Mouse (Mus musculus) neural tube, embryonic 14.5 days (tissue): ENCODE measurements at regions not wholly inside any gene's neighbourhood (a gene's known extent, or its start where the extent isn't known, plus 50 kb on each side); places are given as distances from the start of the nearest gene placed in this dataset.

Source experiments
- ATAC-seq: fragments of 200-750 bp; cut with Nextera tagmentation; 2 replicates; pipeline ENCODE4 v1.8.0; 2017; ENCODE audit warnings: low read depth, mild to moderate bottlenecking, moderate TSS enrichment, moderate library complexity
- H3K27ac ChIP-seq: fragments of 300-500 bp; sonication (generic); 2 replicates; pipeline ENCODE4 v1.5.1; 2014; ENCODE audit warnings: low read depth, mild to moderate bottlenecking, control low read depth, low read length, moderate library complexity, mixed read lengths
- H3K27me3 ChIP-seq: fragments of 300-500 bp; sonication (generic); 2 replicates; pipeline ENCODE4 v1.6.1; 2014; ENCODE audit warnings: low read length; ENCODE audit not compliant: control insufficient read depth, insufficient read depth
- H3K36me3 ChIP-seq: fragments of 300-500 bp; sonication (generic); 2 replicates; pipeline ENCODE4 v1.6.1; 2014; ENCODE audit warnings: low read length, mixed read lengths; ENCODE audit not compliant: control insufficient read depth, insufficient read depth
- H3K4me1 ChIP-seq: fragments of 300-500 bp; sonication (generic); 2 replicates; pipeline ENCODE4 v1.6.1; 2014; ENCODE audit warnings: low read length; ENCODE audit not compliant: control insufficient read depth, insufficient read depth
- H3K4me2 ChIP-seq: fragments of 300-500 bp; sonication (generic); 2 replicates; pipeline ENCODE4 v1.6.1; 2014; ENCODE audit warnings: mild to moderate bottlenecking, low read depth, low read length, control low read depth
- H3K4me3 ChIP-seq: fragments of 300-500 bp; sonication (generic); 2 replicates; pipeline ENCODE4 v1.5.1; 2014; ENCODE audit warnings: low read depth, low read length, control low read depth, mixed read lengths
- H3K9ac ChIP-seq: fragments of 300-500 bp; sonication (generic); replicated peaks from 2 replicates; pipeline ENCODE4 v1.6.1; 2014; ENCODE audit warnings: low read depth, mild to moderate bottlenecking, control low read depth, low read length, mixed read lengths
- H3K9me3 ChIP-seq: fragments of 300-500 bp; sonication (generic); 2 replicates; pipeline ENCODE4 v1.6.1; 2016; ENCODE audit warnings: low read length; ENCODE audit not compliant: control insufficient read depth
- WGBS: fragments of 180-500 bp; shearing (Covaris S2); extraction: QIAGEN DNeasy Blood & Tissue Kit; methylation state at CpG from one replicate; pipeline ENCODE4 v1.1.7; 2014; 5-methylcytosine and 5-hydroxymethylcytosine counted together

GRCm38 (mm10) chr13:37468304-37469178 lies 123.5 kb downstream of the Ly86 start:
- WGBS, result 36% methylated on average over 17 of the region's 17 CpGs
- peaks cover 3% of the 10 kb centered on the region; the same call in 1 of the 2 replicates for H3K4me1 ChIP-seq
- no peaks in the 10 kb centered on the region; the same call in 1 of the 2 replicates for H3K27me3 ChIP-seq
- H3K4me2 ChIP-seq, result peak overlapping the region; percentile 4; the same call in 1 of the 2 replicates
- 0 out of 2 replicates have a peak overlapping the region, but pooled peaks have one; percentile 11 for H3K9ac ChIP-seq
- H3K4me3 ChIP-seq, result no peak overlapping the region
- no peaks in the 10 kb centered on the region for H3K36me3 ChIP-seq
- ATAC-seq, result peak; percentile 25; the same call in 1 of the 2 replicates
- no peaks in the 10 kb centered on the region for H3K9me3 ChIP-seq
- H3K27ac ChIP-seq, result no peak overlapping the region

GRCm38 (mm10) chr13:37470230-37470907 lies 125.4 kb downstream of the Ly86 start:
- H3K4me2 ChIP-seq, result no peak overlapping the region
- ATAC-seq, result 0 out of 2 replicates have a peak, but pooled peaks have one; percentile 41
- no peak overlapping the region for H3K4me3 ChIP-seq
- peaks cover 3% of the 10 kb centered on the region; the same call in 1 of the 2 replicates for H3K4me1 ChIP-seq
- H3K27me3 ChIP-seq, result no peaks in the 10 kb centered on the region; the same call in 1 of the 2 replicates
- no peaks in the 10 kb centered on the region for H3K36me3 ChIP-seq
- H3K9me3 ChIP-seq, result no peaks in the 10 kb centered on the region
- H3K9ac ChIP-seq, result no peak overlapping the region
- H3K27ac ChIP-seq, result no peak overlapping the region
- 35% methylated on average over 11 of the region's 11 CpGs for WGBS

- WGBS, result 50% methylated on average over 1 of the region's 1 CpGs
- no peaks in the 10 kb centered on the region for H3K36me3 ChIP-seq
- ATAC-seq, result no peak
Measured at GRCm38 (mm10) chr13:37473359-37473758, 128.4 kb downstream of the Ly86 start.

GRCm38 (mm10) chr13:37475804-37476203 lies 130.8 kb downstream of the Ly86 start:
- no peak for ATAC-seq
- H3K27ac ChIP-seq, result no peak overlapping the region
- WGBS, result 79% methylated on average over 3 of the region's 3 CpGs
- H3K9me3 ChIP-seq, result no peaks in the 10 kb centered on the region
- H3K4me1 ChIP-seq, result 0 out of 2 replicates have a peak, but pooled peaks cover 4% of the 10 kb centered on the region
- no peaks in the 10 kb centered on the region for H3K36me3 ChIP-seq
- no peaks in the 10 kb centered on the region for H3K27me3 ChIP-seq
- no peak overlapping the region for H3K4me2 ChIP-seq
- no peak overlapping the region for H3K9ac ChIP-seq
- H3K4me3 ChIP-seq, result no peak overlapping the region

More at GRCm38 (mm10) chr13:37473359-37473758, 128.4 kb downstream of the Ly86 start:
- H3K27me3 ChIP-seq, result no peaks in the 10 kb centered on the region
- no peak overlapping the region for H3K27ac ChIP-seq
- no peak overlapping the region for H3K9ac ChIP-seq
- H3K9me3 ChIP-seq, result no peaks in the 10 kb centered on the region
- H3K4me1 ChIP-seq, result peaks cover 4% of the 10 kb centered on the region; the same call in 1 of the 2 replicates
- H3K4me2 ChIP-seq, result no peak overlapping the region
- H3K4me3 ChIP-seq, result no peak overlapping the region

- no peaks in the 10 kb centered on the region for H3K27me3 ChIP-seq
- H3K4me2 ChIP-seq, result no peak overlapping the region
- 72% methylated on average over 13 of the region's 13 CpGs for WGBS
- no peaks in the 10 kb centered on the region for H3K9me3 ChIP-seq
- no peak overlapping the region for H3K9ac ChIP-seq
- H3K4me1 ChIP-seq, result 0 out of 2 replicates have a peak, but pooled peaks cover 4% of the 10 kb centered on the region
- ATAC-seq, result no peak
- H3K27ac ChIP-seq, result no peak overlapping the region
- no peaks in the 10 kb centered on the region for H3K36me3 ChIP-seq
- H3K4me3 ChIP-seq, result no peak overlapping the region
Measured at GRCm38 (mm10) chr13:37476256-37477053, 131.4 kb downstream of the Ly86 start.

- Histone ChIP-seq H3K27me3 (no peaks in the 10 kb centered on the region), H3K9me3 (no peaks in the 10 kb centered on the region), H3K4me1 (0 out of 2 replicates have a peak, but pooled peaks cover 4% of the 10 kb centered on the region), H3K27ac (no peak overlapping the region), H3K36me3 (no peaks in the 10 kb centered on the region), H3K4me3 (no peak overlapping the region), H3K4me2 (peak overlapping the region; percentile 41), H3K9ac (no peak overlapping the region)
- 24% methylated on average over 6 of the region's 6 CpGs for WGBS
- no peak for ATAC-seq
Measured at GRCm38 (mm10) chr13:37477342-37477741, 132.3 kb downstream of the Ly86 start.

GRCm38 (mm10) chr13:37477749-37478548 lies 132.9 kb downstream of the Ly86 start:
- peak; percentile 67 for ATAC-seq
- Histone ChIP-seq H3K9me3 (no peaks in the 10 kb centered on the region), H3K36me3 (no peaks in the 10 kb centered on the region), H3K27ac (no peak overlapping the region), H3K4me3 (no peak overlapping the region), H3K4me2 (peak overlapping the region; percentile 41), H3K4me1 (peaks cover 5% of the 10 kb centered on the region), H3K27me3 (no peaks in the 10 kb centered on the region), H3K9ac (no peak overlapping the region)
- WGBS, result 3% methylated on average over 15 of the region's 15 CpGs

- Histone ChIP-seq H3K4me1 (peaks cover 10% of the 10 kb centered on the region), H3K27me3 (no peaks in the 10 kb centered on the region), H3K4me2 (no peak overlapping the region), H3K9me3 (no peaks in the 10 kb centered on the region), H3K9ac (no peak overlapping the region), H3K27ac (no peak overlapping the region), H3K4me3 (no peak overlapping the region), H3K36me3 (no peaks in the 10 kb centered on the region)
- 81% methylated on average over 7 of the region's 7 CpGs for WGBS
- no peak for ATAC-seq
Measured at GRCm38 (mm10) chr13:37479182-37479691, 134.2 kb downstream of the Ly86 start.
